Mouse (Mus musculus) lung, adult 2 months (tissue): ENCODE results near the gene Gm9999.

Experiments used
- CTCF ChIP-seq: fragments of 200-500 bp; IDR thresholded peaks from 2 replicates; pipeline ENCODE4 v1.5.1; 2011; ENCODE audit warnings: mild to moderate bottlenecking, low read length, control low read depth; ENCODE audit not compliant: insufficient read depth
- POLR2A ChIP-seq: fragments of 200-500 bp; IDR thresholded peaks from 2 replicates; pipeline ENCODE4 v1.6.1; 2011; ENCODE audit warnings: low read depth, mild to moderate bottlenecking, control low read depth, low read length, borderline replicate concordance; ENCODE audit errors: extremely low read depth

DNA sequence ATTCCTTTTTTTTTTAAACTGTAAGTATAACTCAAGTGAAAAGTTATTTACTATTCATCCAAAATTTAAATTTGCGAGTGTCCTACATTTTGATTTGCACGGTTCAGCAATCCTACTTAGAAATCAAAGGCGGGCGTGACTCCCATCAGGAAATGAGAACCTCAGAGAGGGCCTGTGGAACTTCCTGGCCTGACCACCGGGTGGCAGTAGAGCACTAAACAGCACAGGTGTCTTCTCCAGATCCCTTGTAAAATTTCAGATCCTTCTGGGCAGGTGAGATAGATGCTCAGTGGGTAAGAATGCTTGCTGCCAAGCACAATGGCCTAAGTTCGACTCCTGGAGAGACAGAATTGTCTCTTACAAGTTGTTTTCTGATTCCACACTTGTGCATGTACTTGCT lies 40.1 kb downstream of the Gm9999 start:
- TF ChIP-seq CTCF (peak; percentile 95), POLR2A (no peak)
